Mouse (Mus musculus) heart, embryonic 14.5 days (tissue): Measurements from ENCODE around the gene Hnrnpul2. TPM values are rescaled to one million over a fixed set of nuclear protein-coding genes. Genes with fewer than 3 reads are reported as not detected.

Experiments used
- ATAC-seq: fragments of 200-750 bp; cut with Nextera tagmentation; 2 replicates; pipeline ENCODE4 v1.8.0; 2017; ENCODE audit warnings: low read depth, moderate TSS enrichment; ENCODE audit not compliant: insufficient number of reproducible peaks, insufficient read depth, low FRiP score
- H3K27ac ChIP-seq, 2 experiments: fragments of 200-500 bp in 1 of 2; fragments of 300-500 bp in 1 of 2; sonication (generic) in 1 of 2; replicated peaks in 1 of 2; 2 replicates each; pipeline ENCODE4 v1.5.1; 2012 to 2014; ENCODE audit warnings: low read depth in 2 of 2, low read length in 2 of 2, control low read depth in 1 of 2, mild to moderate bottlenecking in 1 of 2, mixed read lengths in 1 of 2; ENCODE audit not compliant: control insufficient read depth in 1 of 2, insufficient read depth in 1 of 2
- H3K27me3 ChIP-seq: fragments of 300-500 bp; sonication (generic); 2 replicates; pipeline ENCODE4 v1.6.1; 2014; ENCODE audit warnings: mild to moderate bottlenecking, low read length, control low read depth; ENCODE audit not compliant: control insufficient read depth, insufficient read depth
- H3K36me3 ChIP-seq: fragments of 300-500 bp; sonication (generic); 2 replicates; pipeline ENCODE4 v1.6.1; 2014; ENCODE audit warnings: mild to moderate bottlenecking, control low read depth, low read length, mixed read lengths; ENCODE audit not compliant: control insufficient read depth, insufficient read depth
- H3K4me1 ChIP-seq, 2 experiments: fragments of 200-500 bp in 1 of 2; fragments of 300-500 bp in 1 of 2; sonication (generic) in 1 of 2; 2 replicates each; pipeline ENCODE4 v1.6.1; 2012 to 2014; ENCODE audit warnings: low read length in 2 of 2, control low read depth in 1 of 2, mixed read lengths in 1 of 2; ENCODE audit not compliant: control insufficient read depth in 2 of 2, insufficient read depth in 2 of 2
- H3K4me2 ChIP-seq: fragments of 300-500 bp; sonication (generic); 2 replicates; pipeline ENCODE4 v1.6.1; 2014; ENCODE audit warnings: mild to moderate bottlenecking, low read length
- H3K4me3 ChIP-seq, 2 experiments: fragments of 200-500 bp in 1 of 2; fragments of 300-500 bp in 1 of 2; sonication (generic) in 1 of 2; 2 replicates each; pipeline ENCODE4 v1.5.1; 2012 to 2014; ENCODE audit warnings: low read length in 2 of 2, mild to moderate bottlenecking in 2 of 2, control low read depth in 1 of 2, low read depth in 1 of 2, moderate library complexity in 1 of 2; ENCODE audit not compliant: control insufficient read depth in 1 of 2, insufficient read depth in 1 of 2
- H3K9ac ChIP-seq: fragments of 300-500 bp; sonication (generic); 2 replicates; pipeline ENCODE4 v1.6.1; 2014; ENCODE audit warnings: mild to moderate bottlenecking, low read length
- H3K9me3 ChIP-seq: fragments of 300-500 bp; sonication (generic); 2 replicates; pipeline ENCODE4 v1.6.1; 2016; ENCODE audit warnings: low read length, control low read depth; ENCODE audit not compliant: control insufficient read depth
- WGBS: fragments of 180-500 bp; shearing (Covaris S2); extraction: QIAGEN DNeasy Blood & Tissue Kit; methylation state at CpG from one replicate; pipeline ENCODE4 v1.1.7; 2014; 5-methylcytosine and 5-hydroxymethylcytosine counted together
- polyA plus RNA-seq: library from polyadenylated mRNA; unstranded; fragments of >200 nt; fragmentation: Nextera tagmentation; extraction: Ambion mirVana; gene quantifications from 2 replicates; pipeline ENCODE4 v1.2.1, GENCODE M21; 2014

Hnrnpul2 gene
- 3.9 and 5.0 TPM in 2 replicates for polyA plus RNA-seq

GRCm38 (mm10) chr19:8819596-8820423 lies at the start of gene Hnrnpul2:
Gene Hnrnpul2, plus strand, starts transcription at chr19:8820010.
- under 1% methylated on average over 81 of the region's 83 CpGs for WGBS
- Histone ChIP-seq H3K36me3 (peaks cover 47% of the 10 kb centered on the region), H3K27ac (peak within 1 kb of the TSS; percentile 98 to 100), H3K27me3 (no peaks in the 10 kb centered on the region), H3K9me3 (no peaks in the 10 kb centered on the region), H3K4me2 (peak within 1 kb of the TSS; percentile 98), H3K4me1 (peaks cover 7 to 34% of the 10 kb centered on the region in 2 experiments), H3K4me3 (peak within 1 kb of the TSS; percentile 90 to 96), H3K9ac (peak within 1 kb of the TSS; percentile 98)
- peak; percentile 95 for ATAC-seq

GRCm38 (mm10) chr19:8770567-8771270 lies 49.1 kb upstream of the Hnrnpul2 start, which contains the start of gene Tmem223:
Gene Tmem223, plus strand, starts transcription at chr19:8770996.
- Histone ChIP-seq H3K27ac (peak within 1 kb of the TSS; percentile 89 to 92), H3K9me3 (no peaks in the 10 kb centered on the region), H3K4me3 (peak within 1 kb of the TSS; percentile 84 to 91), H3K27me3 (no peaks in the 10 kb centered on the region), H3K4me2 (peak within 1 kb of the TSS; percentile 74), H3K9ac (peak within 1 kb of the TSS; percentile 98), H3K4me1 (peaks cover 12 to 23% of the 10 kb centered on the region in 2 experiments), H3K36me3 (peaks cover 67% of the 10 kb centered on the region)
- ATAC-seq = peak; percentile 10; the same call in 1 of the 2 replicates
- 20% methylated on average over 29 of the region's 29 CpGs for WGBS

GRCm38 (mm10) chr19:8772996-8773395 lies 46.8 kb upstream of the Hnrnpul2 start:
- peaks cover 12 to 23% of the 10 kb centered on the region in 2 experiments for H3K4me1 ChIP-seq
- peaks cover 53% of the 10 kb centered on the region for H3K36me3 ChIP-seq
- ATAC-seq = no peak
- peak overlapping the region; percentile 95; the same call in 1 of the 2 replicates for H3K9ac ChIP-seq
- WGBS = 63% methylated on average over 5 of the region's 5 CpGs
- H3K9me3 ChIP-seq = no peaks in the 10 kb centered on the region
- H3K4me2 ChIP-seq = peak overlapping the region; percentile 98
- no peaks in the 10 kb centered on the region for H3K27me3 ChIP-seq
- peak overlapping the region in 1 of 2 experiments; percentile 85; a peak in 1 of 4 replicates for H3K4me3 ChIP-seq
- H3K27ac ChIP-seq = peak overlapping the region in 1 of 2 experiments; percentile 46; a peak in 2 of 4 replicates

GRCm38 (mm10) chr19:8773409-8773808 lies 46.4 kb upstream of the Hnrnpul2 start:
- Histone ChIP-seq H3K9ac (peak overlapping the region; percentile 95), H3K4me3 (peak overlapping the region; percentile 15 to 85), H3K4me2 (peak overlapping the region; percentile 98), H3K4me1 (peaks cover 12 to 23% of the 10 kb centered on the region in 2 experiments), H3K36me3 (peaks cover 53% of the 10 kb centered on the region), H3K9me3 (no peaks in the 10 kb centered on the region), H3K27ac (peak overlapping the region; percentile 14 to 46; a peak in 2 of 4 replicates), H3K27me3 (no peaks in the 10 kb centered on the region)
- no peak for ATAC-seq
- WGBS = 44% methylated on average over 6 of the region's 6 CpGs

GRCm38 (mm10) chr19:8774086-8774835 lies 45.5 kb upstream of the Hnrnpul2 start, which contains the start of gene Tmem179b:
Gene Tmem179b, minus strand, starts transcription at chr19:8774467.
- no peaks in the 10 kb centered on the region for H3K27me3 ChIP-seq
- H3K4me3 ChIP-seq = peak within 1 kb of the TSS; percentile 81 to 85
- H3K9me3 ChIP-seq = no peaks in the 10 kb centered on the region
- peaks cover 49% of the 10 kb centered on the region for H3K36me3 ChIP-seq
- H3K4me2 ChIP-seq = peak within 1 kb of the TSS; percentile 98
- peak within 1 kb of the TSS; percentile 95 for H3K9ac ChIP-seq
- H3K27ac ChIP-seq = peak within 1 kb of the TSS; percentile 96 to 98
- WGBS = 1% methylated on average over 63 of the region's 68 CpGs
- H3K4me1 ChIP-seq = peaks cover 12 to 23% of the 10 kb centered on the region in 2 experiments
- ATAC-seq = peak; percentile 85

- Histone ChIP-seq H3K9me3 (no peaks in the 10 kb centered on the region), H3K4me3 (peak overlapping the region; percentile 81 to 85), H3K27ac (peak overlapping the region; percentile 96 to 98), H3K36me3 (peaks cover 46% of the 10 kb centered on the region), H3K27me3 (no peaks in the 10 kb centered on the region), H3K4me1 (peaks cover 12 to 23% of the 10 kb centered on the region in 2 experiments), H3K9ac (peak overlapping the region; percentile 95), H3K4me2 (peak overlapping the region; percentile 98)
- 0 out of 2 replicates have a peak, but pooled peaks have one; percentile 2 for ATAC-seq
- whole genome bisulfite sequencing = 3% methylated on average over 20 of the region's 20 CpGs
Observed at GRCm38 (mm10) chr19:8774951-8775421, 44.8 kb upstream of the Hnrnpul2 start.
